Mouse (Mus musculus): Measurements from ENCODE around the gene 1600014C10Rik.

1600014C10Rik gene

GRCm38 (mm10) chr7:38217417-38218171 is 34.6 kb downstream of the 1600014C10Rik start:
- peak; percentile 80 for DNase-seq

- no peak for DNase-seq
Measured at GRCm38 (mm10) chr7:38218631-38219367, 35.8 kb downstream of the 1600014C10Rik start.

DNA sequence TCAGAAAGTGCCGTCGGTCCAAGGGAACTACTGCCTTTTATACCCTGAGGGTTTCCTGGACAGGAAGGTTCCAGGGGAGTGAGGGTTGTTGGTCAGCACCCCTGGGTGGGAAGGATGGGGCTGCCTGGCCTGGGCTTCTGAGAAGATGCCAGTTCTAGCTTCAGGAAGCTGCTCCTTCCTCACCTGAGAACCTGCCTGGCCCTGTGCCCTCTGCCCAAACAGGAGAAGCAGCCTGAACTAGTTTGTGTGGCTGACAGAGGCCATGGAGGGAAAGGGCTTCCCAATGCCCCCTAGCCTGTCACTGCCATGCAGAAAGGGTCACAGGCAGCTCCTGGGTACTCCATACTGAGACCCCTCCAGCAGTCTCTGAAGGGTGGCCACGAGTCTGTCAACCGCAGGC is 36.5 kb downstream of the 1600014C10Rik start:
- no peak for DNase-seq

DNA sequence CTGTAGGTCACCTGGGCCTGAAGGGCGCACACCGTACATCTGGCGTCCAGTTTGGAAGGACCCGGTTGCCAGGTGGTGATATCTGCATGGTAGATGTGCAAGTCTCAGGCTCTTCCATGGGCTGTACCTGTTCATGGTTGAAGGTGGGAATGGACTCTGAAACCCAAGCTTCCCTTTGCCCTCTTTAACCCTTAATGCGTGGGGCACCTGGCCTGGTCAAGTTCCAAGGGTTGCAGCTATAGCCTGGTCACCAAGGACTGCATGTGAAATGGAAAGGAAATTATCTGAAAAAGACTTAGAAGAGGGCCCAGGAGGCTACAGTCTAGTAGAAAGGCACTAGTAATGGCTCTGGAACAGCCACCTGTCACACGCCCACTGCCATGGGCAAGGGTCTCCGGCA is 37.8 kb downstream of the 1600014C10Rik start:
- no peak for DNase-seq

- DNase-seq, result no peak
Measured at GRCm38 (mm10) chr7:38224577-38225369, 41.8 kb downstream of the 1600014C10Rik start.

DNA sequence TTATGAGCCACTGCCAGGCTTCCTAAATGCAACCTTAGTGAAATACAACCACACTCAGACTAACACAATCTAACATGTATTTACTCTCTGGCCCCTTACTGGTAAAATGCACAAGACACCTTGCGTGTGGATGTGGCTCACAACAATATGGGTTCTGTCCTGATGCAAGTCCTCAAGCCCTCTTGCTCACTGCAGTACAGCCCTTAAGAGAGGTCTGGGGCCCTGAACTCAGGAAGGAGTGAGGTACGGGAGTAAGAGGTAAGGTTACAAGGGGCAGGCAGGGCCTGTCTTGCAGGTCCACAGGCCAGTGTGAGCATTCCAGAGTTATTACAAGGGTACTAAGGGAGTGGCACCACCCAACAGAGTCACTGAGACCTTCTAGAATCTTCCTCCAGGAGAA is 43.2 kb downstream of the 1600014C10Rik start:
- no peak for DNase-seq

GRCm38 (mm10) chr7:38227181-38227899 is 44.3 kb downstream of the 1600014C10Rik start:
- peak; percentile 49 for DNase-seq

GRCm38 (mm10) chr7:38227900-38228298 is 44.9 kb downstream of the 1600014C10Rik start, which contains the start of gene Plekhf1:
Gene Plekhf1 (minus strand): TSS chr7:38228016.
- DNase-seq, result peak; percentile 87

DNA sequence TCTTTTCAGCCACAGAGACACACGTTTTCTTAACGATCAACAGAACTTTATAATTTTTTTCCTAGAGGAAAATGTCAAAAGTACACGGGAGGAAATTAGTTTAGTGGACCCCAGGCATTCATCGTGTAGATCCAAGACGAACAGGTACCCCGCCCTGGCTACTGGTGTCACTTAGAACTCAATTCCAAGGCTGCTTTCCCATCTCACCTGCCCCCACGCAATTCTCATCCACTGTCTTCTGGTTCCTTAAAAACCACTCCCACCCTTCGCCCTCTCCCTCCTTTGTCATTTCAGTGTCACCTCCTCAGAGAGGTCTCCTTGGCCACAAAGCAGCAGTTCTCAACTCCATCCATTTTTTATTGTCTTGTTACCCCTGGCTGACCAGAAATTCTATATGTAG is 45.3 kb downstream of the 1600014C10Rik start:
- DNase-seq, result no peak

DNA sequence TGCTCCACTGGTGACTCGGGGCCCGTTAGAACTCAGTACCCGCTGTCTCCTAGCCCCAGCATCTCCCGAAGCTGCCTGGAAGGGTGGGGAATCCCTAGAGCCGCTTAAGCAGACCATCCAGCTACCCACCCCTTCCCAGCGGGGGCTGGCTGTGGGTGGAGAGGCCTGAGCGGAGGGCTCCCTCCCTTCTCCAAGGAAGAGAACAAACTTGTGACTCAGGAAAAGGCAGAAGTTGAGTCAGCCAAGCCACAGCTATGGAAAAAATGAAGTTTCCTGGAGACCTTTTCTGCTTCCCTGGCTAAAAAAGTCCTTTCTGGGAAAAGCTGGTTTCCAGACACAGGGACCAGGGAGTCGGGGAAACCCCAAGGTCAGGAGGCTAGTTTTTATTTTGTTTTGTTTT is 47.3 kb downstream of the 1600014C10Rik start:
- DNase-seq, result no peak

GRCm38 (mm10) chr7:38236400-38237105 is 53.5 kb downstream of the 1600014C10Rik start:
- DNase-seq, result no peak

- no peak for DNase-seq
Measured at GRCm38 (mm10) chr7:38237140-38237539, 54.1 kb downstream of the 1600014C10Rik start.

- no peak for DNase-seq
Measured at GRCm38 (mm10) chr7:38242417-38242816, 59.4 kb downstream of the 1600014C10Rik start.

All from right cerebral cortex, adult 18-20 months (tissue).